Mouse (Mus musculus) MEL (cell line): Measurements from ENCODE around the gene Nod1. TPM values are rescaled to one million over a fixed set of nuclear protein-coding genes. Genes with fewer than 3 reads are reported as not detected.

Experiments
- DNase-seq: peaks from one replicate; pipeline ENCODE4 v3.0.0; 2011; ENCODE audit warnings: low read depth, low spot score
- H3K27ac ChIP-seq: 2 replicates; pipeline ENCODE4 v1.5.1; 2012; ENCODE audit warnings: low read depth, mild to moderate bottlenecking, control low read depth, low read length, moderate library complexity; ENCODE audit not compliant: control insufficient read depth
- H3K27me3 ChIP-seq, 2 experiments: fragments of 150-350 bp in 1 of 2; sonication (generic) in 1 of 2; 2 replicates each; pipeline ENCODE4 v1.6.1; 2012; ENCODE audit warnings: low read length in 2 of 2, mild to moderate bottlenecking in 2 of 2, improper control_type of control experiment in 1 of 2, moderate library complexity in 1 of 2; ENCODE audit not compliant: insufficient read depth in 2 of 2, control insufficient read depth in 1 of 2
- H3K36me3 ChIP-seq, 2 experiments: 2 replicates each; pipeline ENCODE4 v1.6.1; 2012 to 2014; ENCODE audit warnings: low read length in 2 of 2, improper control_type of control experiment in 1 of 2, inconsistent platforms in 1 of 2, mild to moderate bottlenecking in 1 of 2; ENCODE audit not compliant: insufficient read depth in 2 of 2, control insufficient read depth in 1 of 2
- H3K4me1 ChIP-seq, 2 experiments: fragments of 150-350 bp in 1 of 2; sonication (generic) in 1 of 2; 2 replicates each; pipeline ENCODE4 v1.6.1; 2012; ENCODE audit warnings: low read length in 2 of 2, improper control_type of control experiment in 1 of 2, mild to moderate bottlenecking in 1 of 2; ENCODE audit not compliant: insufficient read depth in 2 of 2, control insufficient read depth in 1 of 2
- H3K4me3 ChIP-seq, 2 experiments: fragments of 150-350 bp in 1 of 2; sonication (generic) in 1 of 2; 2 replicates each; pipeline ENCODE4 v1.5.1; 2012; ENCODE audit warnings: low read depth in 2 of 2, low read length in 2 of 2, mild to moderate bottlenecking in 2 of 2, moderate library complexity in 2 of 2, control low read depth in 1 of 2, improper control_type of control experiment in 1 of 2; ENCODE audit not compliant: control insufficient read depth in 1 of 2, insufficient read depth in 1 of 2
- H3K79me2 ChIP-seq: 2 replicates; pipeline ENCODE4 v1.6.1; 2012; ENCODE audit warnings: mild to moderate bottlenecking, low read length, moderate library complexity; ENCODE audit not compliant: control insufficient read depth, poor library complexity, insufficient read depth
- H3K9ac ChIP-seq: 2 replicates; pipeline ENCODE4 v1.6.1; 2012; ENCODE audit warnings: low read depth, mild to moderate bottlenecking, control low read depth, low read length, moderate library complexity; ENCODE audit not compliant: control insufficient read depth, poor library complexity, severe bottlenecking
- H3K9me3 ChIP-seq: fragments of 150-350 bp; sonication (generic); replicated peaks from 2 replicates; pipeline ENCODE4 v1.6.1; 2012; ENCODE audit warnings: mild to moderate bottlenecking, low read length, improper control_type of control experiment, moderate library complexity; ENCODE audit not compliant: insufficient read depth
- CTCF ChIP-seq, 3 experiments: IDR thresholded peaks in 2 of 3; conservative IDR thresholded peaks in 1 of 3; 2 replicates each; pipeline ENCODE4 v1.5.1; 2011 to 2012; ENCODE audit warnings: low read length in 3 of 3, low read depth in 2 of 3, mild to moderate bottlenecking in 2 of 3, improper control_type of control experiment in 1 of 3, inconsistent platforms in 1 of 3, mixed read lengths in 1 of 3, moderate library complexity in 1 of 3; ENCODE audit not compliant: control insufficient read depth in 1 of 3, insufficient read depth in 1 of 3, poor library complexity in 1 of 3, severe bottlenecking in 1 of 3
- E2F4 ChIP-seq: IDR thresholded peaks from 2 replicates; pipeline ENCODE4 v1.6.1; 2011; ENCODE audit warnings: low read depth, low read length, improper control_type of control experiment, borderline replicate concordance
- ELF1 ChIP-seq: IDR thresholded peaks from 2 replicates; pipeline ENCODE4 v1.6.1; 2014; ENCODE audit warnings: low read depth, mild to moderate bottlenecking, inconsistent platforms, low read length, improper control_type of control experiment, moderate library complexity
- EP300 ChIP-seq, 2 experiments: IDR thresholded peaks; 2 replicates each; pipeline ENCODE4 v1.6.1; 2011; ENCODE audit warnings: improper control_type of control experiment in 2 of 2, low read length in 2 of 2, low read depth in 1 of 2, mild to moderate bottlenecking in 1 of 2
- ETS1 ChIP-seq: IDR thresholded peaks from 2 replicates; pipeline ENCODE4 v1.6.1; 2012; ENCODE audit warnings: low read depth, mild to moderate bottlenecking, inconsistent platforms, low read length, improper control_type of control experiment, moderate library complexity
- GABPA ChIP-seq: IDR thresholded peaks from 2 replicates; pipeline ENCODE4 v1.6.1; 2012; ENCODE audit warnings: low read depth, mild to moderate bottlenecking, inconsistent platforms, low read length, improper control_type of control experiment, moderate library complexity
- JUND ChIP-seq: IDR thresholded peaks from 2 replicates; pipeline ENCODE4 v1.6.1; 2011; ENCODE audit warnings: low read depth, mild to moderate bottlenecking, improper control_type of control experiment, low read length
- MAZ ChIP-seq: IDR thresholded peaks from 2 replicates; pipeline ENCODE4 v1.6.1; 2012; ENCODE audit warnings: low read depth, mild to moderate bottlenecking, inconsistent platforms, low read length, improper control_type of control experiment
- MEF2A ChIP-seq: IDR thresholded peaks from 2 replicates; pipeline ENCODE4 v1.6.1; 2014; ENCODE audit warnings: low read depth, mild to moderate bottlenecking, inconsistent platforms, low read length, improper control_type of control experiment; ENCODE audit not compliant: poor library complexity, insufficient replicate concordance, severe bottlenecking; ENCODE audit errors: extremely low read depth
- MYB ChIP-seq: IDR thresholded peaks from 2 replicates; pipeline ENCODE4 v1.6.1; 2011; ENCODE audit warnings: mild to moderate bottlenecking, low read depth, low read length, improper control_type of control experiment
- MYC ChIP-seq: IDR thresholded peaks from 2 replicates; pipeline ENCODE4 v1.6.1; 2011; ENCODE audit warnings: low read depth, mild to moderate bottlenecking, low read length, improper control_type of control experiment, moderate library complexity
- POLR2A ChIP-seq, 2 experiments: IDR thresholded peaks; 2 replicates each; pipeline ENCODE4 v1.6.1; 2011 to 2012; ENCODE audit warnings: low read length in 2 of 2, mild to moderate bottlenecking in 2 of 2, control low read depth in 1 of 2, improper control_type of control experiment in 1 of 2, low read depth in 1 of 2, moderate library complexity in 1 of 2; ENCODE audit not compliant: control insufficient read depth in 1 of 2, insufficient read depth in 1 of 2, poor library complexity in 1 of 2
- POLR2AphosphoS2 ChIP-seq: IDR thresholded peaks from 2 replicates; pipeline ENCODE4 v1.6.1; 2011; ENCODE audit warnings: low read length, improper control_type of control experiment
- RAD21 ChIP-seq: IDR thresholded peaks from 2 replicates; pipeline ENCODE4 v1.6.1; 2011; ENCODE audit warnings: mild to moderate bottlenecking, low read depth, low read length, improper control_type of control experiment
- RCOR1 ChIP-seq: IDR thresholded peaks from 2 replicates; pipeline ENCODE4 v1.6.1; 2012; ENCODE audit warnings: low read depth, mild to moderate bottlenecking, inconsistent platforms, low read length, improper control_type of control experiment
- TBP ChIP-seq: IDR thresholded peaks from 2 replicates; pipeline ENCODE4 v1.8.0; 2011; ENCODE audit warnings: low read depth, low read length, improper control_type of control experiment
- TCF12 ChIP-seq: IDR thresholded peaks from 2 replicates; pipeline ENCODE4 v1.6.1; 2014; ENCODE audit warnings: low read depth, mild to moderate bottlenecking, inconsistent platforms, low read length, improper control_type of control experiment, moderate library complexity
- USF1 ChIP-seq: IDR thresholded peaks from 2 replicates; pipeline ENCODE4 v1.6.1; 2014; ENCODE audit warnings: low read depth, mild to moderate bottlenecking, inconsistent platforms, low read length, improper control_type of control experiment, moderate library complexity
- ZC3H11A ChIP-seq: IDR thresholded peaks from 2 replicates; pipeline ENCODE4 v1.6.1; 2012; ENCODE audit warnings: low read depth, mild to moderate bottlenecking, inconsistent platforms, low read length, improper control_type of control experiment
- ZNF384 ChIP-seq: IDR thresholded peaks from 2 replicates; pipeline ENCODE4 v1.6.1; 2012; ENCODE audit warnings: low read depth, mild to moderate bottlenecking, inconsistent platforms, low read length, improper control_type of control experiment
- polyA plus RNA-seq, 2 experiments: library from polyadenylated mRNA; stranded (reverse) in 1 of 2; unstranded in 1 of 2; fragments of >175 nt in 1 of 2; fragments of >200 nt in 1 of 2; gene quantifications; 2 replicates each; pipeline versions ENCODE4 v1.2.1 to v1.2.4; 2012; ENCODE audit warnings: low replicate concordance in 2 of 2, low read depth in 1 of 2; ENCODE audit not compliant: insufficient read length in 2 of 2, insufficient read depth in 1 of 2, missing spikeins in 1 of 2
- total RNA-seq: library from RNA; depleted of rRNA; stranded (reverse); fragments of 300-350 nt; gene quantifications from 2 replicates; pipeline ENCODE4 v1.2.3, GENCODE M21; 2012

The Nod1 gene
- total and polyA plus RNA-seq, 3 experiments, result 0.12 to 0.21 TPM; not detected in 1

DNA sequence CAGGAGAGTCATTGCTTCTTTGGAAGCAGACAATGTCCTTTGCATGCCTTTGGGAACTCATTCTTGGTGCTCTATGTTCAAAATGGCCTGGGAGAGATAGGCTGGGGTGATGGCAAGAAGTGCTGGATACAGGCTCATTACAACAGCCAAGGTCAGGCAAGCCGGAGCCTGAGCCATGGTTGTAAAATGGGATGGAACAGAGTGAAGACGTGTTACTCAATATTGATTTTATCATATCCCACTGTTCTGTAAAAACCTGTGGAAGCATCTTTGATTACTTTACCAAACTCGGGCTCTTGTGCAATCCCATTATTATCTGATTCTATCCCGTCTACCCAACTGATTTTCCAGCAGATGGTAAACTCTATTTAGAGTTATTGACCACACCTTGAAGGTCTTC, 28.9 kb upstream of the Nod1 start:
- no peak overlapping the region for H3K9ac ChIP-seq
- TF ChIP-seq RCOR1 (no peak), POLR2AphosphoS2 (no peak)
- TF ChIP-seq, all 39 proteins: peak for 0
- Histone ChIP-seq H3K79me2 (no peaks in the 10 kb centered on the region), H3K27ac (no peak overlapping the region), H3K27me3 (peaks cover 8 to 14% of the 10 kb centered on the region in 2 experiments), H3K4me3 (no peak overlapping the region), H3K4me1 (no peaks in the 10 kb centered on the region), H3K36me3 (no peaks in the 10 kb centered on the region), H3K9me3 (no peaks in the 10 kb centered on the region)
- DNase-seq, result no peak

DNA sequence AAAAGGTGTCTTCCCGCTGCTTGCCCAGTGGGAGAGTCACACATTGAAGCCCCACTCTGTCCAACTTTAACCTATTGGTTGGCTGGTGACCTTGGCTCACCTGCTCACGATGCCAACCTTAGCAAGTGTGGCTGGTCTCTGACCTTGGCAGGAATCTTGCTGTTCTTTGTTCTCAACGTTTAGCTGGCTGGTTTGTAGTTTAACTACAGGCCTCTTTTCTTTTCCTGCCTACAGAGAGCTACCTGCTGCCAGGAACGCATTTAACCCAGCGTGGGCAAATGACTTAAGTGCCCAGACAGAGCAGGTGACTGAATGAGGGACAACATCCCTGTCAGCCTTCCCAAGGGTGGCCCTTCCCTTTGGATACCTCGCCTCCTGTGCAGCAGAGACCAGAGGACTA, 25.3 kb upstream of the Nod1 start:
- Histone ChIP-seq H3K9ac (no peak overlapping the region), H3K27me3 (peaks cover 0 to 6% of the 10 kb centered on the region in 2 experiments; a peak in 2 of 4 replicates), H3K27ac (no peak overlapping the region), H3K4me1 (peaks cover 0 to 4% of the 10 kb centered on the region in 2 experiments; a peak in 1 of 4 replicates), H3K4me3 (no peak overlapping the region), H3K9me3 (no peaks in the 10 kb centered on the region), H3K79me2 (no peaks in the 10 kb centered on the region; the same call in 1 of the 2 replicates), H3K36me3 (peaks cover 0 to 5% of the 10 kb centered on the region in 2 experiments; a peak in 2 of 4 replicates)
- no peak for DNase-seq
- TF ChIP-seq E2F4 (no peak), RAD21 (no peak), MAZ (no peak), POLR2AphosphoS2 (no peak), ZC3H11A (no peak), ZNF384 (no peak), POLR2A (IDR thresholded peaks at IDR 0.05; ENCODE audit: control insufficient read depth in 1 of 2, insufficient read depth in 1 of 2, low read depth in 1 of 2, low read length in 2 of 2, poor library complexity in 1 of 2) (no peak), TCF12 (no peak), JUND (no peak), MYC (no peak), TBP (no peak), EP300 (IDR thresholded peaks at IDR 0.05; ENCODE audit: low read depth in 1 of 2, low read length in 2 of 2) (no peak), ELF1 (no peak), MYB (no peak), RCOR1 (no peak), MEF2A (no peak), GABPA (no peak), USF1 (no peak), CTCF (IDR thresholded peaks at IDR 0.05 in 2 of 3, conservative IDR thresholded peaks at IDR 0.05 in 1 of 3; ENCODE audit: control insufficient read depth in 1 of 3, insufficient read depth in 1 of 3, low read depth in 2 of 3, low read length in 3 of 3, poor library complexity in 1 of 3, severe bottlenecking in 1 of 3) (no peak), ETS1 (no peak)
